Mouse (Mus musculus) bone marrow, adult 2 months (tissue): ENCODE measurements at regions not wholly inside any gene's neighbourhood (a gene's known extent, or its start where the extent isn't known, plus 50 kb on each side); places are given as distances from the start of the nearest gene placed in this dataset.

ENCODE experiments used
- H3K27ac ChIP-seq: fragments of 200-500 bp; 2 replicates; pipeline ENCODE4 v1.5.1; 2012; ENCODE audit warnings: low read depth, mild to moderate bottlenecking, control low read depth, inconsistent platforms, low read length; ENCODE audit not compliant: control insufficient read depth, poor library complexity, insufficient read depth
- H3K4me1 ChIP-seq: fragments of 200-500 bp; 2 replicates; pipeline ENCODE4 v1.6.1; 2011; ENCODE audit warnings: low read length; ENCODE audit not compliant: control insufficient read depth, insufficient read depth
- H3K4me3 ChIP-seq: fragments of 200-500 bp; replicated peaks from 2 replicates; pipeline ENCODE3; 2011; ENCODE audit warnings: mild to moderate bottlenecking, low read depth, low read length, control low read depth; ENCODE audit not compliant: control insufficient read depth
- CTCF ChIP-seq: fragments of 200-500 bp; IDR thresholded peaks from 2 replicates; pipeline ENCODE4 v1.5.1; 2011; ENCODE audit warnings: low read length, control low read depth; ENCODE audit not compliant: control insufficient read depth, insufficient read depth
- POLR2A ChIP-seq: fragments of 200-500 bp; IDR thresholded peaks from 2 replicates; pipeline ENCODE4 v1.6.1; 2011; ENCODE audit warnings: low read depth, mild to moderate bottlenecking, control low read depth, low read length, borderline replicate concordance; ENCODE audit not compliant: control insufficient read depth
- WGBS: fragments of 180-500 bp; shearing (Covaris S2); methylation state at CpG from one replicate; pipeline ENCODE4 v1.1.7; 2018; 5-methylcytosine and 5-hydroxymethylcytosine counted together

DNA sequence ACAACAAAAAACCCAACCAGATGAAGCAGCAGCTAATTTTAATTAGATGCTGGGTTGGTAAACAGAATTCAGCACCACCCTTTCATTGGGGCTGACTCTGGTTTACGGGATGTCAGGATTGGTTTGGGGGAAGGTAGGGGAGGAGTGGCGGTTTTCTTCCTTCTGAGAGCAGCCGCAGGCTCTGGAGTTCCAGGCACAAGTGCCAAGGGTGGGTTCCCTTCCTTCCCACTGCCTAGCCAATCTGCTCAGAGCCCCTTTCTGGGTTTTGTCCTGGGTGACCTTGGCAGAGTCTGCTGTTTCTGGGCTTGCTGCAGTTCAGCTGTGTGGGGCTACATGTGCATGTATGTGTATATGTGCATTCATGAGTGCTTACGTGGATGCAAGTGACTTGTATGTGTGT, 260.5 kb upstream of the Gm4791 start:
- TF ChIP-seq CTCF, result no peak
- no peak for TF ChIP-seq POLR2A
- Histone ChIP-seq H3K27ac (no peak overlapping the region), H3K4me1 (no peaks in the 10 kb centered on the region), H3K4me3 (no peak overlapping the region)
- WGBS, result 66% methylated on average over 4 of the region's 4 CpGs

DNA sequence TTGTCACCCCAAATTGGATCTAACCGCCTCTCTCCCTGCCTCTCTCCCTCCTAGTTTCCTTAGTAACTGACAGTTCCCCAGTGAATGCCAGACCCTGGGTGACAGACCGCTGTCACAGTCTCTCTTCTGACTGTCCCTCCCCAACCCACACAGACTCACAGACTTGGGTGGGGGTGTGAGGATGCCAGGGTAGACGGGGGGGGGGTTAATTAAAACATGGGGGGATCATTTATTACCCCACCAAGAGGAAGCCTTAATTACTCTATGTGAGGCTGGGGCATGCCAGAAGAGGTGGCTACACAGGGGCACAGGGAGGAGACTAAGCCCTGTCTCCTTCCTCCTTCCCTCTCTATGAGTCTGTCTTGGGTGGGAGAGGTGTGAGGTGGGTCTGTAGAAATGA, 261.1 kb upstream of the Gm4791 start:
- TF ChIP-seq POLR2A (no peak), CTCF (no peak)
- no peaks in the 10 kb centered on the region for H3K4me1 ChIP-seq
- no peak overlapping the region for H3K27ac ChIP-seq
- no peak overlapping the region for H3K4me3 ChIP-seq
- 60% methylated on average over 3 of the region's 3 CpGs for WGBS

DNA sequence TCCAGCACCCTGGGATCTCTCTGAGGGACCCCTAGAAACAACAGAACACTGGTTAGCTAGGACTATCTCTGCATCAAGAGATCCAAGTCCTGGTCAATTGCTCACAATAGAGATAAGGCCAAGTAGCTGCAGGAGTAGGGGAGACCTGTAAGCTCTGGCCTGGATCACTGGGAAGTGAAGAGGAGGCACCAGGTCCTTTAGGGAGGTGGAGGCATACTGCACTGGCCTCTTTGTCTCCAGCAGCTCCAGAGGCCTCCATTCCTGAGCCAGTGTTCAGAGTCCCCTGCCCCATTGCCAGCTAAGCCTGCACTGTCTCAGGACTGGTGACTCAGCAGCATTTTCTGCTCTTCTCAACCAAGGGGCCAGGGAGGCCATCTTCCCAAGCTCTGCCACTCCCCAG, 262.3 kb upstream of the Gm4791 start:
- Histone ChIP-seq H3K4me3 (no peak overlapping the region), H3K4me1 (no peaks in the 10 kb centered on the region), H3K27ac (no peak overlapping the region)
- no peak for TF ChIP-seq CTCF
- no peak for TF ChIP-seq POLR2A

GRCm38 (mm10) chr9:46735664-46736067, 262.9 kb upstream of the Gm4791 start:
- TF ChIP-seq CTCF (peak; percentile 64), POLR2A (no peak)
- 6% methylated on average over 4 of the region's 4 CpGs for WGBS
- H3K27ac ChIP-seq, result no peak overlapping the region
- no peaks in the 10 kb centered on the region for H3K4me1 ChIP-seq
- no peak overlapping the region for H3K4me3 ChIP-seq

DNA sequence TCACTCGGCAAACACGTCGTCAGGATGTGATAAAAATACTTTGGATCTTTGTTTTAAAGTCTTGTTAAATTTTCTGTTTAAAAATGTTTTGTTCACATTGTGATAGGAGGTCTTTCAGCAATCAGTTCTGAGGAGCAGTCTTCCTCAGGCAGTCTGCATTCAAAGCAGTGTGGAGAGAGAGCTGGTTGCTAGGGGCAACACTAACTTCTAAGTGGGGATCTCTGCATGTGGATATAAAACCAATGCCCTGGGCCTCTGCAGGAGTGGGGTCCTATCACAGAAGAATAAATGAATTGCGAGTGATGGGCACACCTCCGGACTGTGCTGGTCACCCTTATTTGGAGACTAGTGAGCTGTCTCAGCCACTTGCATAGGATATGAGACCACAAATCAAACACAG, 270.1 kb upstream of the Gm4791 start:
- Histone ChIP-seq H3K4me1 (no peaks in the 10 kb centered on the region), H3K4me3 (no peak overlapping the region), H3K27ac (no peak overlapping the region)
- 78% methylated on average over 5 of the region's 5 CpGs for WGBS
- TF ChIP-seq CTCF, result no peak
- TF ChIP-seq POLR2A, result no peak

- Histone ChIP-seq H3K4me3 (no peak overlapping the region), H3K27ac (no peak overlapping the region), H3K4me1 (no peaks in the 10 kb centered on the region)
- 84% methylated on average over 5 of the region's 5 CpGs for WGBS
- TF ChIP-seq CTCF, result no peak
- TF ChIP-seq POLR2A, result no peak
Observed at GRCm38 (mm10) chr9:46724231-46724630, 274.3 kb upstream of the Gm4791 start.

DNA sequence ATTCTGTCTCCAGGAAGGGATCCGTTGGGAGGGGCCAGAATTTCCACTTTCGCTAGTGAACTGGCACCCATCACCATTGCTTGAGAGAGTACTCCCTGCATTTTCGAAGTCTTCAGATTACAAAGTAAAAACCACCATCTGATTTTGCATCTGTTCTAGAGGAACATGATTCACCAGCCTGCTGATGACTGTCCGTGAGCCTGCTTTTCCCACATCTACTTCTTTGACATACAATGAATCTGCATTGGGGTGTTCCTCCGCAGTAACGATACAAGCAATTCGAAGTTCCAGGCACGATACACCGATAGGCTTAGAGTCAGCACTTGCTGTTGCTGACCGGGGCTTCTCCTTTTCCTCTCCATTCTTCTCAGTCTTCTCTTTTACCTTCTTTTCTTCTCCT, 285.1 kb upstream of the Gm4791 start:
- no peaks in the 10 kb centered on the region for H3K4me1 ChIP-seq
- TF ChIP-seq CTCF (no peak), POLR2A (no peak)
- 80% methylated on average over 10 of the region's 10 CpGs for WGBS
- H3K27ac ChIP-seq, result no peak overlapping the region
- H3K4me3 ChIP-seq, result no peak overlapping the region

- 61% methylated on average over 10 of the region's 10 CpGs for WGBS
- no peak overlapping the region for H3K27ac ChIP-seq
- TF ChIP-seq POLR2A (no peak), CTCF (no peak)
- no peaks in the 10 kb centered on the region for H3K4me1 ChIP-seq
- H3K4me3 ChIP-seq, result no peak overlapping the region
Observed at GRCm38 (mm10) chr9:46704151-46704905, 294.2 kb upstream of the Gm4791 start.

DNA sequence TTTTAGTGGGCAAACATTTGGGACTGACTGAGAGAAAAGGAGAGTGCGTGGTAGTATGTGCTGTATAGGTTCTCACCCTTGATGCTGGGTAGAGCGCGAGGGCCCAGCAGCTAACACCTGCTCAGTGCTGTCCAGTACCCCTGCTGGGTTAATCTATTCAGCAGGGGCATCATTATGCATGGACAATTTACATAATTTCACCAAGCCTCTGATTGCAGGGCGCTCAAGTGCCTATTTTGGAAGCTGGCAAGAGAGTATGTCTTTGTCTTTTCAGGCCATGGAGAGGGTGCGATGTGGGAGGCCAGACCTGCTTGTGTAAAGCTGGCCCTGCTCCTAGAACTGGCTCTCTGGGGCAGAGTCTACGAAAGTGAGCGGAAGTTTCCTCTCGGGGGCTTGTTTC, 294.9 kb upstream of the Gm4791 start:
- WGBS, result 53% methylated on average over 8 of the region's 8 CpGs
- Histone ChIP-seq H3K4me1 (no peaks in the 10 kb centered on the region), H3K4me3 (no peak overlapping the region), H3K27ac (no peak overlapping the region)
- TF ChIP-seq CTCF, result no peak
- no peak for TF ChIP-seq POLR2A

GRCm38 (mm10) chr9:46702901-46703636, 295.5 kb upstream of the Gm4791 start:
- no peak for TF ChIP-seq POLR2A
- TF ChIP-seq CTCF, result no peak
- Histone ChIP-seq H3K4me3 (no peak overlapping the region), H3K27ac (no peak overlapping the region), H3K4me1 (no peaks in the 10 kb centered on the region)
- 62% methylated on average over 13 of the region's 13 CpGs for WGBS
